Mouse (Mus musculus) c-Kit-negative CD71-positive TER-119-positive erythroid progenitor cells, embryonic 14.5 days (primary cell): ENCODE results near the gene Pbx1.

Experiments used
- DNase-seq: peaks from one replicate; pipeline ENCODE4 v3.0.0-alpha.2; 2013; ENCODE audit warnings: low read depth, low spot score

Pbx1 gene

DNA sequence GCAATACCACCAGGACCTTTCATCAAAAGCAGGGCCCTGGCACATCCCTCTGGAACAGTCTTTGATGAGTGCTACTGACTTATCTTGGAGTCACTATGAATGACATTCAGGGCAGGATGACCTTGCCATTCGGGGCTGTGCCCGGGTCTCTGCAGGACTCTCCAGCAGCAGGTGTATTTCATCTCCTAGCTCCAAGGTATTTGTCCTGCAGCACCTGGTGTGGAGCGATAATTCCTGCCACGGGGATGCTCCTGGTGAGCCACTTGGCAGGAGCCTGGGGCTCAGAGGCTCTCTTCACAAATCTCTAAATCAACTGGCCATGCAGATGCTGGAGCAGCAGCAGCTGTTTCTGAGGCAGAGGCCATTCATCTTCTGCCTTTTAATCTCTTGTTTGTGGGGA, 340.4 kb downstream of the Pbx1 start:
- no peak for DNase-seq

GRCm38 (mm10) chr1:168088680-168089079, 343.4 kb downstream of the Pbx1 start:
- DNase-seq = no peak

GRCm38 (mm10) chr1:168079394-168079767, 352.7 kb downstream of the Pbx1 start:
- no peak for DNase-seq

- no peak for DNase-seq
These were observed 353.2 kb downstream of the Pbx1 start for GRCm38 (mm10) chr1:168078746-168079393.

DNA sequence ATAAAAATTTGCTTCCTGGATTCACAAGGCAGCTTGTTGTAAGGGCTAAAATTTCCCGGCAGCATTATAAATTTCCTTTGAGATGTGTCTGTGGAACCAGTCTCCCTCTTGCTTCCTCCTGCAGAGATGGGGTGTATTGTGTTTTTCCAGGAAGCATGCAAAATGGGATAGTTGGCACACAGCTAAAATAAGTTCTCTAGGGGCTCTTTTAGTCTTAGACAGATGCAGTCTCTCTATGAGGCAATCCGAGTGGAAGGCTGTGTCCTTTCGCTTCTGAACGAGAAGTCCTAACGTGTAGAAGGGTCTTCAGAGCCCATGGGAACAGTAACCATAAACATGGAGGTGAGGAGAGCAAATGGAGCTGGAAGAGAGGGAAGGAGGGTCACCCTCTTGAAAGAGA, 360.1 kb downstream of the Pbx1 start:
- DNase-seq = no peak

DNA sequence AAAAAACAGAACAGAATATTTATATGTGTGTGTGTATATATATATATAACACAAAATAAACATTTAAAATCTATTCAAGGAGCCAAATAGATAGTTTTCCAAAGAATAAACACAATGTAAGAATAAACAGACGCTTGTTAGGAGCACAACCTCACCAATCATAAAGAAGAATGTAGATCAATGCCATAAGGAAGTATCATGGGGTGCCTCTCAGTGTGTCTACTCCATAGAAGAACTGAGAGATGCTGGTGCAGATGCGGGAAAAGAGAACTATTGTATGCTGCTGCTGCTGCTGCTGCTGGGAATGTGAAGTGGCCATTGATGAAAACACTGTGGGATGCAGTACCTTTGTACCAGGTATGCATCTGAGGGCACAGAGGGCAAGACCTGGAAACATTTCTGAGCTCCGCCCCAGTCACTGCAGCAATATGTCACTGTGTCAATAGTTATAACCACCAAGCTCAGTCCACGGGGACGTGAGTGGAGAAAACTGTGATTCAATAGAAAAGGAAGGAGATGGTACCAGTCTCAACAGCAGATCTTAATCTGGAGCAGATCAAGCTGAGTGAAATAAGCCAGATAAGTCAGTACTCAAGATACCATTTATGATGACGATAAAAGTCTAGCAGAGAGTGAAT, 361.7 kb downstream of the Pbx1 start:
- no peak for DNase-seq

GRCm38 (mm10) chr1:168069740-168070139, 362.3 kb downstream of the Pbx1 start:
- DNase-seq = no peak
